Mouse (Mus musculus) cerebellum, adult 2 months (tissue): ENCODE results near the gene Ufd1.

Experiments
- CTCF ChIP-seq: fragments of 200-500 bp; IDR thresholded peaks from 2 replicates; pipeline ENCODE4 v1.5.1; 2011; ENCODE audit warnings: low read depth, mild to moderate bottlenecking, control low read depth, low read length, moderate library complexity, borderline replicate concordance; ENCODE audit not compliant: insufficient read depth
- POLR2A ChIP-seq: fragments of 200-500 bp; IDR thresholded peaks from 2 replicates; pipeline ENCODE4 v1.6.1; 2011; ENCODE audit warnings: low read length, control low read depth, borderline replicate concordance; ENCODE audit not compliant: insufficient read depth

- TF ChIP-seq CTCF (no peak), POLR2A (no peak)
Measured at GRCm38 (mm10) chr16:18884044-18884443, 72.5 kb downstream of the Ufd1 start.
